Mouse (Mus musculus): ENCODE measurements around the gene Olfr889. TPM values are rescaled to one million over a fixed set of nuclear protein-coding genes. Genes with fewer than 3 reads are reported as not detected.

The Olfr889 gene
- polyA plus RNA-seq (2014; fragmentation: Illumina TruSeq; extraction: RNeasy Lipid Tissue Mini Kit (QIAGEN cat#74804); ENCODE audit: low read depth, low replicate concordance), result not detected

DNA sequence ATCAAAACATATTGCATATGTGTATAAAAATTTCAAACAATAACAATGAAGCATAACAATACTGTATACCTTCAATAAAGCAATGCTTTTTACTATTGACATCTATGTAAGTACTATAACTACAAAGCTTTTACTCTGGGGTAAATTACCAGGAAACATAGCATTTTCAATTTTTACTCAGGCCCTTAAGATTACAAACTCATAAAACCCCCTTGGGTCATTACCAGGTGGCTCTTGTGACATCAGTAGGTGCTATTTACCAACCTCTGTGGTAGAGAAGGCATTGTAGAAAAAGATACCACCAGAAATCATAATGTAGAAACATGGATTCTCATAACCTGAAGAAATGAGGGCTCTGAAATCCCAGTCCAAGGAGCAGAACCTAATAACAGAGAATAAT lies at the start of gene Olfr889:
Gene Olfr889 (plus strand): TSS at position 301 of the 400 bp plus-strand sequence.

DNA sequence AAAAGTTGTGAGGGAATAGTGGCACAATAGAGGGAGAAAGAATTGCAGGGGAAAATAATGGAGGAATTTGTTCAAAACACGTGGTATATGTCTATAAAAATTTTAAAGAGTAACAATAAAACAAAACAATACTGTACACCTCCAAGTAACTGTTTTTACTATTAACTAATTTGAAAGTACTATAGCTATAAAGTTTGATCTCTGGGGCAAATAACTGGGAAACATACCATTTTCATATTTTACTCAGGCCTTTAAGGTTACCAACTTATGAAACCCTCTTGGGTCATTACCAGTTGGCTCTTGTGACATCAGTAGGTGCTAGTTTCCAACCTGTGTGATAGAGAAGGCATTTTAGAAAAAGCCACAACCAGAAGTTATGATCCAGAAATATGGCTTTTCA lies 31.2 kb upstream of the Olfr889 start, which contains the start of gene Olfr887:
Gene Olfr887 (plus strand): TSS at position 301 of the 400 bp plus-strand sequence.

GRCm38 (mm10) chr9:38107828-38108227 lies 7.2 kb upstream of the Olfr889 start, which contains the start of gene Olfr888:
Gene Olfr888, plus strand, starts transcription at chr9:38108128.

GRCm38 (mm10) chr9:38142217-38142616 lies 27.2 kb downstream of the Olfr889 start, which contains the start of gene Olfr890:
Gene Olfr890, plus strand, starts transcription at chr9:38142517.

Other genes starting within 250 kb of the Olfr889 start
- gene Olfr145, start 218.5 kb upstream of the Olfr889 start, polyA plus RNA-seq (2014; fragmentation: Illumina TruSeq; extraction: RNeasy Lipid Tissue Mini Kit (QIAGEN cat#74804); ENCODE audit: low read depth, low replicate concordance), result not detected
- gene Olfr878, start 197.4 kb upstream of the Olfr889 start, polyA plus RNA-seq (2014; fragmentation: Illumina TruSeq; extraction: RNeasy Lipid Tissue Mini Kit (QIAGEN cat#74804); ENCODE audit: low read depth, low replicate concordance), result not detected
- gene Olfr881, start 123.4 kb upstream of the Olfr889 start, polyA plus RNA-seq (2014; fragmentation: Illumina TruSeq; extraction: RNeasy Lipid Tissue Mini Kit (QIAGEN cat#74804); ENCODE audit: low read depth, low replicate concordance), result not detected
- gene Olfr883, start 89.4 kb upstream of the Olfr889 start, polyA plus RNA-seq (2014; fragmentation: Illumina TruSeq; extraction: RNeasy Lipid Tissue Mini Kit (QIAGEN cat#74804); ENCODE audit: low read depth, low replicate concordance), result not detected
- gene Olfr884, start 68.6 kb upstream of the Olfr889 start, polyA plus RNA-seq (2014; fragmentation: Illumina TruSeq; extraction: RNeasy Lipid Tissue Mini Kit (QIAGEN cat#74804); ENCODE audit: low read depth, low replicate concordance), result not detected
- gene Olfr885, start 53.9 kb upstream of the Olfr889 start, polyA plus RNA-seq (2014; fragmentation: Illumina TruSeq; extraction: RNeasy Lipid Tissue Mini Kit (QIAGEN cat#74804); ENCODE audit: low read depth, low replicate concordance), result not detected
- not detected for gene Olfr887, start 31.1 kb upstream of the Olfr889 start, polyA plus RNA-seq (2014; fragmentation: Illumina TruSeq; extraction: RNeasy Lipid Tissue Mini Kit (QIAGEN cat#74804); ENCODE audit: low read depth, low replicate concordance)
- not detected for gene Olfr888, start 7.1 kb upstream of the Olfr889 start, polyA plus RNA-seq (2014; fragmentation: Illumina TruSeq; extraction: RNeasy Lipid Tissue Mini Kit (QIAGEN cat#74804); ENCODE audit: low read depth, low replicate concordance)
- gene Olfr890, start 27.3 kb downstream of the Olfr889 start, polyA plus RNA-seq (2014; fragmentation: Illumina TruSeq; extraction: RNeasy Lipid Tissue Mini Kit (QIAGEN cat#74804); ENCODE audit: low read depth, low replicate concordance), result not detected
- gene Olfr891, start 65.6 kb downstream of the Olfr889 start, polyA plus RNA-seq (2014; fragmentation: Illumina TruSeq; extraction: RNeasy Lipid Tissue Mini Kit (QIAGEN cat#74804); ENCODE audit: low read depth, low replicate concordance), result not detected
- not detected for gene Olfr893, start 93.2 kb downstream of the Olfr889 start, polyA plus RNA-seq (2014; fragmentation: Illumina TruSeq; extraction: RNeasy Lipid Tissue Mini Kit (QIAGEN cat#74804); ENCODE audit: low read depth, low replicate concordance)
- not detected for gene Olfr894, start 102.9 kb downstream of the Olfr889 start, polyA plus RNA-seq (2014; fragmentation: Illumina TruSeq; extraction: RNeasy Lipid Tissue Mini Kit (QIAGEN cat#74804); ENCODE audit: low read depth, low replicate concordance)
- gene Olfr143, start 137.6 kb downstream of the Olfr889 start, polyA plus RNA-seq (2014; fragmentation: Illumina TruSeq; extraction: RNeasy Lipid Tissue Mini Kit (QIAGEN cat#74804); ENCODE audit: low read depth, low replicate concordance), result not detected
- gene Olfr895, start 152.7 kb downstream of the Olfr889 start, polyA plus RNA-seq (2014; fragmentation: Illumina TruSeq; extraction: RNeasy Lipid Tissue Mini Kit (QIAGEN cat#74804); ENCODE audit: low read depth, low replicate concordance), result not detected
- not detected for gene Olfr896-ps1, start 175.9 kb downstream of the Olfr889 start, polyA plus RNA-seq (2014; fragmentation: Illumina TruSeq; extraction: RNeasy Lipid Tissue Mini Kit (QIAGEN cat#74804); ENCODE audit: low read depth, low replicate concordance)
- not detected for gene Olfr25, start 213.9 kb downstream of the Olfr889 start, polyA plus RNA-seq (2014; fragmentation: Illumina TruSeq; extraction: RNeasy Lipid Tissue Mini Kit (QIAGEN cat#74804); ENCODE audit: low read depth, low replicate concordance)
- not detected for gene Olfr898, start 233.2 kb downstream of the Olfr889 start, polyA plus RNA-seq (2014; fragmentation: Illumina TruSeq; extraction: RNeasy Lipid Tissue Mini Kit (QIAGEN cat#74804); ENCODE audit: low read depth, low replicate concordance)

All from sigmoid colon, adult 10 weeks (tissue).